Mouse (Mus musculus) kidney, embryonic 16.5 days (tissue): ENCODE results near the gene Tmem43. TPM values are rescaled to one million over a fixed set of nuclear protein-coding genes. Genes with fewer than 3 reads are reported as not detected.
A peak's percentile ranks its signal among the peaks of the same experiment; 100 is the strongest.

Source experiments
- ATAC-seq: fragments of 200-750 bp; cut with Nextera tagmentation; 2 replicates; pipeline ENCODE4 v1.8.0; 2017; ENCODE audit warnings: moderate TSS enrichment; ENCODE audit not compliant: low FRiP score, low TSS enrichment
- H3K27ac ChIP-seq: fragments of 300-500 bp; sonication (generic); 2 replicates; pipeline ENCODE4 v1.5.1; 2014; ENCODE audit warnings: low read length
- H3K27me3 ChIP-seq: fragments of 300-500 bp; sonication (generic); 2 replicates; pipeline ENCODE4 v1.6.1; 2014; ENCODE audit warnings: low read length, control low read depth, mixed read lengths; ENCODE audit not compliant: insufficient read depth
- H3K36me3 ChIP-seq: fragments of 300-500 bp; sonication (generic); 2 replicates; pipeline ENCODE4 v1.6.1; 2014; ENCODE audit warnings: low read length, control low read depth, mixed read lengths; ENCODE audit not compliant: insufficient read depth
- H3K4me1 ChIP-seq: fragments of 300-500 bp; sonication (generic); 2 replicates; pipeline ENCODE4 v1.6.1; 2014; ENCODE audit warnings: low read length, control low read depth, mixed read lengths; ENCODE audit not compliant: insufficient read depth
- H3K4me2 ChIP-seq: fragments of 300-500 bp; sonication (generic); replicated peaks from 2 replicates; pipeline ENCODE4 v1.6.1; 2014; ENCODE audit warnings: low read depth, low read length
- H3K4me3 ChIP-seq: fragments of 300-500 bp; sonication (generic); 2 replicates; pipeline ENCODE4 v1.5.1; 2014; ENCODE audit warnings: mild to moderate bottlenecking, low read length
- H3K9ac ChIP-seq: fragments of 300-500 bp; sonication (generic); replicated peaks from 2 replicates; pipeline ENCODE4 v1.6.1; 2014; ENCODE audit warnings: low read length
- H3K9me3 ChIP-seq: fragments of 300-500 bp; sonication (generic); 2 replicates; pipeline ENCODE4 v1.6.1; 2016; ENCODE audit warnings: low read length, control low read depth
- WGBS: fragments of 180-500 bp; shearing (Covaris S2); extraction: QIAGEN DNeasy Blood & Tissue Kit; methylation state at CpG from one replicate; pipeline ENCODE4 v1.1.7; 2014; 5-methylcytosine and 5-hydroxymethylcytosine counted together
- polyA plus RNA-seq: library from polyadenylated mRNA; unstranded; fragments of >200 nt; fragmentation: Nextera tagmentation; extraction: Ambion mirVana; gene quantifications from 2 replicates; pipeline ENCODE4 v1.2.1, GENCODE M21; 2015

The Tmem43 gene
- polyA plus RNA-seq, 1 experiment from 2014 or later: 54.3 TPM

DNA sequence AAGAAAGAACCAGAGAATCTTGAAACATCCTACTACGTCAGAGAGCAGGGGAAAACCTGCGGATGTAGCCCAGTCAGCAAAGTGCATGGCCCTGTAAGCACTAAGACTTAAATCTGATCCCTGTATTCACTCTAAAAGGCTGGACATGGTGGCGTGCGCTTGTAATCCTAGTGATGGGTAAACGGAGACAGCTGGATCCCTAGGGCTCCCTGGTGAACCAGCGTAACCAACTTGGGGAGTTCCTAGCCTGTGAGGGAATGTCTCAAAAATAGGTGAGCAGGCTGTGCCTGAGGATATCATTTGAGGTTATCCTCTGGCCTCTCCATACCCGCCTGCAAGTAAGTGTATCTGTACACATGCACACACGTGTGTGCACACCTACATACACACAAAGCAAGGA lies 57.2 kb downstream of the Tmem43 start:
- no peaks in the 10 kb centered on the region for H3K27me3 ChIP-seq
- H3K9ac ChIP-seq: no peak overlapping the region
- no peak overlapping the region for H3K4me2 ChIP-seq
- ATAC-seq: no peak
- H3K9me3 ChIP-seq: no peaks in the 10 kb centered on the region
- H3K4me3 ChIP-seq: no peak overlapping the region
- no peaks in the 10 kb centered on the region for H3K36me3 ChIP-seq
- peaks cover 19% of the 10 kb centered on the region for H3K4me1 ChIP-seq
- H3K27ac ChIP-seq: no peak overlapping the region
- WGBS: 90% methylated on average over 8 of the region's 8 CpGs

DNA sequence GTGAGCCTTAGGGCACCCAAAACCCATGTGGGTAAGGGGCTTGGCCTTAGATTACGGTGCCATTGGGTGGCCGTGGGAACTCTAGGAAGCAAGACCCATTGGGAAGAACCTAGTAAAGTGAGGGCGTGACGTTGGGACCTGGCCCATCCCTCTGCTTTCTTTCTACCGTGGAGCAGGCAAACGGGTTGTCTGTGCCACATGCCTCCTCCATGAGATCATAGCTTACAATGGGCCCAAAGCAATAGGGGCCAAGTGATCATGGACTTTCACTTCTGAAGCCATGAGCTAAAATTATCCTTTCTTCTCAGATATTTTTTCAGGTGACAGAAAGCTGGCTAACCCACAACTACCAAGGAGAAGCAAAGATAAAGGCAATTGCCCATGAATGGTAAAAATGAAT lies 57.8 kb downstream of the Tmem43 start:
- WGBS: 87% methylated on average over 6 of the region's 6 CpGs
- Histone ChIP-seq H3K4me2 (no peak overlapping the region), H3K27ac (no peak overlapping the region), H3K27me3 (no peaks in the 10 kb centered on the region), H3K9me3 (no peaks in the 10 kb centered on the region), H3K36me3 (no peaks in the 10 kb centered on the region), H3K4me1 (peaks cover 19% of the 10 kb centered on the region), H3K4me3 (no peak overlapping the region), H3K9ac (no peak overlapping the region)
- ATAC-seq: no peak

DNA sequence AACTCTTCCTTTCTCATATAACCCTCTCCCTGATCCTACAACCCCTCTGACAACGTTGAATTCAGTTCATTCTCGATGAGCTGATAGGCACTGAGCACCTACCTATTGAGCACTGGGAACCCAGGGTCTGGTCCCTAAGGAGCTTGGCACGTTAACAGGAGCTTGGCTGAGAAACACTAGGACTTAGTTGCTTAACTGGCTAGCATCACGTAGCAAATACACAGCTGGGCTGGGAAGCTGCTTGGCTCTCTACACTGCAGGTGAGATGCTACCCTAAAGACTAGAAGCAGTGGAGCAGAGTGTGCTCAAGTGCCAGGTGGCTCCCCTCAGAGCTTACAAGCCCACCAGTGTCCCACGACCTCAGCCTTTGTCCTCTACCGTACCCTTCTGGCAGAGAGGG lies 59.2 kb downstream of the Tmem43 start:
- H3K36me3 ChIP-seq: no peaks in the 10 kb centered on the region
- no peak overlapping the region for H3K4me3 ChIP-seq
- WGBS: 35% methylated on average over 6 of the region's 6 CpGs
- no peaks in the 10 kb centered on the region for H3K9me3 ChIP-seq
- H3K27ac ChIP-seq: peak overlapping the region; percentile 75
- no peaks in the 10 kb centered on the region for H3K27me3 ChIP-seq
- H3K9ac ChIP-seq: no peak overlapping the region; the same call in 1 of the 2 replicates
- H3K4me1 ChIP-seq: peaks cover 19% of the 10 kb centered on the region
- no peak for ATAC-seq
- H3K4me2 ChIP-seq: no peak overlapping the region

DNA sequence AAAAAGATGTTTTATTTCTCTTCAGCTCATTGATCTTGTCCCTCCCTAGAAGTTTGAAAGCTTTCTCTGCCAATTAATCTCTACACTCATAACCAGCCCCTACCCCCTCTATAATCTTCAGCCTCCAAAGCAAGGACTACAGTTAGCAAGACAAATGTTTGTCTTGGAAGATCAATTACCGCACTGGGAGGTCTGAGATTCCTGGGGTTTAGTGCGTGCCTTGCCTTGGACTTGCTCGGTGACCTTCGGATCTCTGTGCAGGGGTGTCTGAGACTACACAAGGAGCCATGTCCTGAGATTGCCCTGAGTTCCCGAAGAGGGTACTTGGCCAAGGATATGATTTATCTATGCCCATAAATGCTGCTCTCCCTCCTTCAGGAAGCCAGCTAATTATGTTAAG lies 59.9 kb downstream of the Tmem43 start:
- Histone ChIP-seq H3K36me3 (no peaks in the 10 kb centered on the region), H3K9ac (no peak overlapping the region), H3K4me1 (peaks cover 19% of the 10 kb centered on the region), H3K4me2 (no peak overlapping the region), H3K27ac (no peak overlapping the region; the same call in 1 of the 2 replicates), H3K27me3 (no peaks in the 10 kb centered on the region), H3K4me3 (no peak overlapping the region), H3K9me3 (no peaks in the 10 kb centered on the region)
- WGBS: 14% methylated on average over 5 of the region's 5 CpGs
- ATAC-seq: peak; percentile 90

DNA sequence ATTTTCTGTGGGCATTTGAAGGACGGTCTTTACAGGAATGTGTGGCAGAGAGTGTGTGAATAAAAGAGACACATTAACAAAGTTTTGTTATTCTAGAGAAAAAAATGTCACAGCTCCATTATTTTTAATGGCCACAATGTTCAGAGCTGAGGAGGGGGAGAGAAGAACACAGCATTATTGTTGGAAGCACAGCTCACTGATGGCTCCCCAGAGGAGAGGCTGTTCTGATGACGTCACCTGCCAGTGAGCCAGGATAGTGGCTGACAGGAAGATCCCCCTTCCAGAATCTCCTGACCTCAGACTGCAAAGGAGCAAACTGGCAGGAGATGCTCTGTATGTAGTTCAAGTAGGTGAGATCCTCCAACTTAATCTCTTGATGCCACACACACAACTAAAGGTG lies 60.3 kb downstream of the Tmem43 start:
- no peak overlapping the region for H3K4me2 ChIP-seq
- H3K27me3 ChIP-seq: no peaks in the 10 kb centered on the region
- no peak overlapping the region for H3K9ac ChIP-seq
- no peak overlapping the region for H3K4me3 ChIP-seq
- no peak overlapping the region for H3K27ac ChIP-seq
- peak; percentile 74 for ATAC-seq
- peaks cover 19% of the 10 kb centered on the region for H3K4me1 ChIP-seq
- H3K9me3 ChIP-seq: no peaks in the 10 kb centered on the region
- H3K36me3 ChIP-seq: no peaks in the 10 kb centered on the region
- 8% methylated on average over 2 of the region's 2 CpGs for WGBS

DNA sequence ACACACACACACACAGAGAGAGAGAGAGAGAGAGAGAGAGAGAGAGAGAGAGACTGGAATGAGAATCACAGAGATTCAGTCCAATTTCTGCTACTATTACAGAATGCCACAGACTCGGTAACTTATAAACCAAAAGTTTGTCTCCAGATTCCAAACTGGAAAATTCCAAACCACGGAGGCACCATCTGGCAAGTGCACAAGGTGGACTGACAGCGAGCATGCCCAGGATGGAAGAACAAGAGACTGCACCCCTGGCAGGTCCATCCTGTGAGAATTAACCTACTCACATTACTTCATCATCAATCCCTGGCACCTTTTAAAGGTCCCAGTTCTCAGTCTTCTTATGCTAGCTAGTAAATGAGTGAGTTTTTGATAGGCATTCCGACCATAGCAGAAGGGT lies 60.8 kb downstream of the Tmem43 start:
- no peak for ATAC-seq
- 85% methylated on average over 4 of the region's 4 CpGs for WGBS
- Histone ChIP-seq H3K4me1 (peaks cover 19% of the 10 kb centered on the region), H3K36me3 (no peaks in the 10 kb centered on the region), H3K4me2 (no peak overlapping the region), H3K27me3 (no peaks in the 10 kb centered on the region), H3K4me3 (no peak overlapping the region), H3K27ac (no peak overlapping the region), H3K9ac (no peak overlapping the region), H3K9me3 (no peaks in the 10 kb centered on the region)

DNA sequence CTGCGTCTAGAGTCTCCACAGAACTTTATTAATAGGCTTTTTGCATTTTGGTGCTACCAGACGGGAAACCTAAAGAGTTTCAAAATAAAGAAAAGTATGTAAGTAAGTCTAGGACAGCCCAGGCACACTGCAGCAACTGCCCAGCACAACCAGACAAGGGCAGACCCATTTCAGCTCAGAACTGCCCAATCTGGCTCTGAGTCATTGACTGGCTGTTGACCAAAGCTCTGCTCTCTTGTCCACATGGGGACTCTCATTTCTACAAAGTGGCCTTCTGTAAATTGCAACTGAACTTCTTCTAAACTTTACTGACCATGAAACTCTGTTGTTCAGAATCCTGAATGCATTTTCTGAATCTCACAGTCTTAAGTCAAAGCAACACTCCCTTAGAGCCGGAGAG lies 61.7 kb downstream of the Tmem43 start:
- Histone ChIP-seq H3K4me2 (no peak overlapping the region), H3K36me3 (no peaks in the 10 kb centered on the region), H3K4me3 (no peak overlapping the region), H3K27me3 (no peaks in the 10 kb centered on the region), H3K9me3 (no peaks in the 10 kb centered on the region), H3K9ac (no peak overlapping the region), H3K4me1 (peaks cover 19% of the 10 kb centered on the region), H3K27ac (no peak overlapping the region)
- 86% methylated on average over 3 of the region's 3 CpGs for WGBS
- ATAC-seq: no peak

DNA sequence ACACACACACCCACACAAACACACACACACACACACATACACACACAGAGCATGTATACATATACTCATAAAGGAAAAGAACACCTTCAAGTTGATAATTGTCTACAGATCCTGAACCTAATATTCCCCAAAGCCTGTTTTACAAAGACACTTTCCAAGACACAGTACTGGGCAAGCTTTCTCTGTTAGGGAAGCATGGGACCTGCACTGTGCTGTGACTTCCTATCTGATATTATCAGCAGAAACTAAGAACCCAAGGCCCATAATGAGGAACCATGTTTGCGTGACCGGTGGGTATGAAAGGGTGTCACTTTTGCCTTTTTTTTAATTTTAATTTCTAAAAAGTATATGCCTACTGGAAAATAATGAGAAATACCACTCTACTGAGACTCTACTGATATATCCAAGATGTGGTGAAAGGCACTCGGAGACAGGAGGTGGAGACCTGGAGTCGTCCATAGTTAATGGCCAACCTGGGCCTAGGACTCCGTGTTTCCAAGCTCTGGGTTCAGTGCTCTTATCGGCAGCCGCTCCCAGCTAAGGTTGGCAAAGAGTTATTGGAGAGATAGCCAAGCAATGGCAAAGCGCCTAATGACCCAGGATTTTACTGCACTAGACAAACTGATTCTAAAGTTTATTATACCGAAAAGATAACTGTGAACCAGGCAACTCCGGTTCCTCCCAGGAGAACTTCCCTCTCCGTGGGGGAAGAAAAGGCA lies 62.7 kb downstream of the Tmem43 start:
- Histone ChIP-seq H3K4me1 (peaks cover 19% of the 10 kb centered on the region), H3K27ac (no peak overlapping the region), H3K27me3 (no peaks in the 10 kb centered on the region), H3K9ac (no peak overlapping the region), H3K9me3 (no peaks in the 10 kb centered on the region), H3K36me3 (no peaks in the 10 kb centered on the region), H3K4me2 (no peak overlapping the region), H3K4me3 (no peak overlapping the region)
- ATAC-seq: no peak
- 80% methylated on average over 11 of the region's 11 CpGs for WGBS

Other genes starting within 250 kb of the Tmem43 start
- gene Wnt7a, start 62.3 kb upstream of the Tmem43 start, polyA plus RNA-seq: 0.14 and 0.44 TPM in 2 replicates
- 32.8 and 34.2 TPM in 2 replicates for gene Chchd4, start 157 bp upstream of the Tmem43 start, polyA plus RNA-seq
- gene Xpc, start 42.2 kb downstream of the Tmem43 start, polyA plus RNA-seq: 28.9 and 30.3 TPM in 2 replicates
- 251 and 258 TPM in 2 replicates for gene Lsm3, start 42.2 kb downstream of the Tmem43 start, polyA plus RNA-seq
- gene Slc6a6, start 210.3 kb downstream of the Tmem43 start, polyA plus RNA-seq: 82.9 and 96.3 TPM in 2 replicates